Mouse (Mus musculus): ENCODE results near the gene Irf2bpl. TPM values are rescaled to one million over a fixed set of nuclear protein-coding genes. Genes with fewer than 3 reads are reported as not detected.

The Irf2bpl gene
- polyA plus RNA-seq, 1 experiment, result 50.0 TPM

DNA sequence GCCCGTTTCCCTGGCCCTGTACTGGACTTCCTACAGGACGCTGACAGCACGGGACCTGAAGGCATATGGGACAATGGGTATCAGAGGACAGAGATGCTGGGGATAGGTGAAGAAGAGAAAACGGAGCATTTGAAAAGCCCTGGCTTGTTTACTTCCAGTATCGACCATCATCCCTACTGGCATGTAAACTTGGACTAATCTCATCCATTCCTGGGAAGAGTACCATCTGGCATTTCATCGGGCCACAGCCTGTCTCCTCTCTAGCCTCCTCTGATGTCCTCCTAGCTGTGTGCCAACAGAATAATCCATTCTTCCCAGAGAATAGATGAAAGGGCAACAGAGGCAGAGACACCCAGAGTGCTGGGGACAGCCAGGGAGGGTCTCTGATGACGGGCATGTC is 31.0 kb upstream of the Irf2bpl start:
- TF ChIP-seq POLR2A (IDR thresholded peaks at IDR 0.05; ENCODE audit: borderline replicate concordance, extremely low read depth, low read depth, low read length) (no peak), CTCF (IDR thresholded peaks at IDR 0.05; ENCODE audit: insufficient read depth, low read length) (no peak)
- 70% methylated on average over 7 of the region's 7 CpGs for WGBS

GRCm38 (mm10) chr12:86914756-86915155 is 30.2 kb upstream of the Irf2bpl start:
- Histone ChIP-seq H3K4me1 (ENCODE audit: control insufficient read depth, insufficient read depth, low read length) (peaks cover 7% of the 10 kb centered on the region), H3K4me3 (replicated peaks; ENCODE audit: extremely low read depth, low read depth, low read length) (no peak overlapping the region)
- 21% methylated on average over 6 of the region's 6 CpGs for WGBS
- no peak for TF ChIP-seq CTCF (IDR thresholded peaks at IDR 0.05; ENCODE audit: insufficient read depth, low read length)
- TF ChIP-seq POLR2A (IDR thresholded peaks at IDR 0.05; ENCODE audit: borderline replicate concordance, extremely low read depth, low read depth, low read length), result no peak
- no peak for DNase-seq

More for the DNA sequence above, 31.0 kb upstream of the Irf2bpl start:
- no peak for DNase-seq
- H3K4me3 ChIP-seq (replicated peaks; ENCODE audit: extremely low read depth, low read depth, low read length), result no peak overlapping the region
- H3K4me1 ChIP-seq (ENCODE audit: control insufficient read depth, insufficient read depth, low read length), result peaks cover 7% of the 10 kb centered on the region

- TF ChIP-seq CTCF (IDR thresholded peaks at IDR 0.05; ENCODE audit: insufficient read depth, low read length) (no peak), POLR2A (IDR thresholded peaks at IDR 0.05; ENCODE audit: borderline replicate concordance, extremely low read depth, low read depth, low read length) (no peak)
- Histone ChIP-seq H3K4me3 (replicated peaks; ENCODE audit: extremely low read depth, low read depth, low read length) (no peak overlapping the region), H3K4me1 (ENCODE audit: control insufficient read depth, insufficient read depth, low read length) (peaks cover 7% of the 10 kb centered on the region)
- DNase-seq, result no peak
- 31% methylated on average over 2 of the region's 2 CpGs for WGBS
Measured at GRCm38 (mm10) chr12:86914351-86914750, 29.8 kb upstream of the Irf2bpl start.

DNA sequence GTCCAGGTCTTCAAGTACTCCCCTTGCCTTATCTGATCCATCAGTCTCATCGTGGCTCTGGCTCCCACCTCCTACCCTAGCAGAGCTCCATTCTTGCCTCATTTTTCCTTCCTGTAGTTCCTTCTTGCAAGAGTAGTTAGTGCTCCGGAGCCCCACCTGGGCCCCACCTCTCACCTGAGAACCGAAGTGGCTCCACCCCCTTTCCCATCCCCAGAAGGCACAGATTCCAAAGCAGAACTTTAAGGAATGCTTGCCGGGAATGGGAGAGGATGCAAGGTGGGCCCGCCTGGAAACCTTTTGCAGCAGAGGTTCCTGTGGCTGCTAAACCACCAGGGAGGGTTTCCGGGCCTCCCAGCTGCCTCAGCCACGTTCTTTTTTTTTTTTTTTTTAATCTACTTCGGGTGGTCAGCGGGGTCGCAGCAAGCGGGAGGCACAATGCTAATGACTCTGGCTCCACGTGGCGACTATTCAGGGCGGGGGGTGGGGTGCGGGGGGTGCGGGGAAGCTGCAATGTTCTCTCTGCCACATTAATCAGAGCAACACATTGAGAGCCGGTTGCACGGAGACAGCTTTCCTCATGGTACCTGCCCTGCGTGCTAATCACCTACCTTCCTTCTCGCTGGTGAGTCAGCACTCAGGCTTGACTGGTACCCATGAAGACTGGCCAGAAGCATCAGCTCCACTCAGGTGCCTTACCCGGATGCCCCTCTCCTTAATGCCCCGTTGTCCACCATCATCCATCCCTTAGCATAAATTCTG is 27.9 kb upstream of the Irf2bpl start:
- TF ChIP-seq POLR2A (IDR thresholded peaks at IDR 0.05; ENCODE audit: borderline replicate concordance, extremely low read depth, low read depth, low read length) (no peak), CTCF (IDR thresholded peaks at IDR 0.05; ENCODE audit: insufficient read depth, low read length) (no peak)
- WGBS, result 18% methylated on average over 22 of the region's 22 CpGs
- Histone ChIP-seq H3K4me3 (replicated peaks; ENCODE audit: extremely low read depth, low read depth, low read length) (no peak overlapping the region), H3K4me1 (ENCODE audit: control insufficient read depth, insufficient read depth, low read length) (peaks cover 3% of the 10 kb centered on the region; the same call in 1 of the 2 replicates)
- no peak for DNase-seq

DNA sequence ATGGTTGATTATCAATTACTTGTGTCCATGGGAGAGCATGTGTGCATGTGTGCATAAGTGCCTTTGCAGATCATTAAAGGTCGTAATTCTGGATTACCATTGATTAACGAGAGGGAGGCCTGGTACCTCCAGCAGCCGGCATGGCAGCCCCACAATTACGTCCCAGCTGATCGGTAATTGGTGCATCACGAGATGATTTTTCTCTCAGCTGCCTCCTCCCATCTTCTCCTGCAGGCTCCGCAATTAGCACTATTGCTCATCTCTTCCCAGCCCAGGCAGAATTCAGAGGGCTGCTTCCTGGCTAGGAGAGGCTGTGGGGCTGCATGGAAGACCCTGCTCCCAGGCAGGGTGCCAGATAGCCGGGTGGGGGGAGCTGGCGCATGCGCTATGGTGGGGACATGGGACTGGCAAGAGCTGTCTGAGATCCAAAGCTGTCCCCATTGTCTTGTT is 26.9 kb upstream of the Irf2bpl start:
- 67% methylated on average over 10 of the region's 10 CpGs for WGBS
- no peak for TF ChIP-seq CTCF (IDR thresholded peaks at IDR 0.05; ENCODE audit: insufficient read depth, low read length)
- TF ChIP-seq POLR2A (IDR thresholded peaks at IDR 0.05; ENCODE audit: borderline replicate concordance, extremely low read depth, low read depth, low read length), result no peak
- no peak for DNase-seq
- Histone ChIP-seq H3K4me1 (ENCODE audit: control insufficient read depth, insufficient read depth, low read length) (peaks cover 3% of the 10 kb centered on the region; the same call in 1 of the 2 replicates), H3K4me3 (replicated peaks; ENCODE audit: extremely low read depth, low read depth, low read length) (no peak overlapping the region)

DNA sequence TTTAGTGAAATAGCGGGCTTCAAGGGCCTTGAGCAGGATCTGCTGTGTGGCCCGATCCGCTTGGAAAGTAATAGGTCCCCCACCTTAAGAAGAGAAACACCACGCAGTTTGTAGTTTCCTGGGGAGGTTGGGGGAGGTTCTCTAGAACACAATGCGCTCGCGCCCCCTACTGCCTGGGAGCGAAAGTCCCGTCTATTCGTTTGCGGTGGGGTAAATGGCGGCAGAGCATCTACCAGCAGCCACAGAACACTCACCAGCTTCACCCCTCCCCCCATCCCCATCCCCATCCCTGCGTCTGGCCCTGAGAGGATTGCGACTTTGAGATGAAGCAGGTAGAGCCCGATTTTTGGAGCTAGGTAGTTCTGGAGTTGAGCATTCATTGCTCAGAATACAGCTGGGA is 21.8 kb upstream of the Irf2bpl start:
- TF ChIP-seq POLR2A (IDR thresholded peaks at IDR 0.05; ENCODE audit: borderline replicate concordance, extremely low read depth, low read depth, low read length) (no peak), CTCF (IDR thresholded peaks at IDR 0.05; ENCODE audit: insufficient read depth, low read length) (peak; percentile 92)
- DNase-seq, result peak; percentile 87
- Histone ChIP-seq H3K4me3 (replicated peaks; ENCODE audit: extremely low read depth, low read depth, low read length) (no peak overlapping the region), H3K4me1 (ENCODE audit: control insufficient read depth, insufficient read depth, low read length) (peaks cover 7% of the 10 kb centered on the region)
- WGBS, result 2% methylated on average over 15 of the region's 15 CpGs

- TF ChIP-seq CTCF (IDR thresholded peaks at IDR 0.05; ENCODE audit: insufficient read depth, low read length) (no peak), POLR2A (IDR thresholded peaks at IDR 0.05; ENCODE audit: borderline replicate concordance, extremely low read depth, low read depth, low read length) (no peak)
- no peak for DNase-seq
- 51% methylated on average over 7 of the region's 7 CpGs for WGBS
- H3K4me3 ChIP-seq (replicated peaks; ENCODE audit: extremely low read depth, low read depth, low read length), result no peak overlapping the region
- H3K4me1 ChIP-seq (ENCODE audit: control insufficient read depth, insufficient read depth, low read length), result peaks cover 7% of the 10 kb centered on the region
Measured at GRCm38 (mm10) chr12:86905876-86906275, 21.3 kb upstream of the Irf2bpl start.

GRCm38 (mm10) chr12:86905203-86905602 is 20.6 kb upstream of the Irf2bpl start:
- TF ChIP-seq POLR2A (IDR thresholded peaks at IDR 0.05; ENCODE audit: borderline replicate concordance, extremely low read depth, low read depth, low read length), result no peak
- peak; percentile 65 for TF ChIP-seq CTCF (IDR thresholded peaks at IDR 0.05; ENCODE audit: insufficient read depth, low read length)
- peak; percentile 62 for DNase-seq
- WGBS, result 11% methylated on average over 4 of the region's 4 CpGs

GRCm38 (mm10) chr12:86903828-86904806 is 19.5 kb upstream of the Irf2bpl start:
- TF ChIP-seq POLR2A (IDR thresholded peaks at IDR 0.05; ENCODE audit: borderline replicate concordance, extremely low read depth, low read depth, low read length), result no peak
- no peak for TF ChIP-seq CTCF (IDR thresholded peaks at IDR 0.05; ENCODE audit: insufficient read depth, low read length)
- peaks cover 7% of the 10 kb centered on the region for H3K4me1 ChIP-seq (ENCODE audit: control insufficient read depth, insufficient read depth, low read length)
- no peak for DNase-seq
- no peak overlapping the region for H3K4me3 ChIP-seq (replicated peaks; ENCODE audit: extremely low read depth, low read depth, low read length)
- 75% methylated on average over 11 of the region's 11 CpGs for WGBS

More at GRCm38 (mm10) chr12:86905203-86905602, 20.6 kb upstream of the Irf2bpl start:
- H3K4me3 ChIP-seq (replicated peaks; ENCODE audit: extremely low read depth, low read depth, low read length), result no peak overlapping the region
- H3K4me1 ChIP-seq (ENCODE audit: control insufficient read depth, insufficient read depth, low read length), result peaks cover 7% of the 10 kb centered on the region

Measured in lung, adult 2 months (tissue).